Mouse (Mus musculus) liver, embryonic 16.5 days (tissue): ENCODE results near the gene Prrt1. TPM values are rescaled to one million over a fixed set of nuclear protein-coding genes. Genes with fewer than 3 reads are reported as not detected.

ENCODE experiments used
- ATAC-seq: fragments of 200-750 bp; cut with Nextera tagmentation; 2 replicates; pipeline ENCODE4 v1.8.0; 2017; ENCODE audit warnings: low read depth, mild to moderate bottlenecking, moderate number of reproducible peaks, moderate library complexity
- H3K27ac ChIP-seq: fragments of 300-500 bp; sonication (generic); 2 replicates; pipeline ENCODE4 v1.5.1; 2014; ENCODE audit warnings: mild to moderate bottlenecking, low read length
- H3K27me3 ChIP-seq: fragments of 300-500 bp; sonication (generic); 2 replicates; pipeline ENCODE4 v1.6.1; 2014; ENCODE audit warnings: low read depth, low read length, mixed read lengths; ENCODE audit not compliant: control insufficient read depth, insufficient read depth
- H3K36me3 ChIP-seq: fragments of 300-500 bp; sonication (generic); 2 replicates; pipeline ENCODE4 v1.6.1; 2014; ENCODE audit warnings: mild to moderate bottlenecking; ENCODE audit not compliant: control insufficient read depth, insufficient read depth
- H3K4me1 ChIP-seq: fragments of 300-500 bp; sonication (generic); 2 replicates; pipeline ENCODE4 v1.6.1; 2014; ENCODE audit warnings: low read depth, low read length, mixed read lengths; ENCODE audit not compliant: control insufficient read depth
- H3K4me2 ChIP-seq: fragments of 300-500 bp; sonication (generic); 2 replicates; pipeline ENCODE4 v1.6.1; 2014; ENCODE audit warnings: low read depth, low read length, mixed read lengths
- H3K4me3 ChIP-seq: fragments of 300-500 bp; sonication (generic); 2 replicates; pipeline ENCODE4 v1.5.1; 2014; ENCODE audit warnings: low read depth, mild to moderate bottlenecking, low read length
- H3K9ac ChIP-seq: fragments of 300-500 bp; sonication (generic); 2 replicates; pipeline ENCODE4 v1.6.1; 2014; ENCODE audit warnings: low read depth, low read length
- H3K9me3 ChIP-seq: fragments of 300-500 bp; sonication (generic); replicated peaks from 2 replicates; pipeline ENCODE4 v1.6.1; 2016; ENCODE audit warnings: low read length; ENCODE audit not compliant: control insufficient read depth
- WGBS: fragments of 180-500 bp; shearing (Covaris S2); extraction: QIAGEN DNeasy Blood & Tissue Kit; methylation state at CpG from one replicate; pipeline ENCODE4 v1.1.7; 2014; ENCODE audit not compliant: insufficient replicate concordance; 5-methylcytosine and 5-hydroxymethylcytosine counted together
- polyA plus RNA-seq: library from polyadenylated mRNA; unstranded; fragments of >200 nt; fragmentation: Nextera tagmentation; extraction: Ambion mirVana; gene quantifications from 2 replicates; pipeline ENCODE4 v1.2.1, GENCODE M21; 2015

Prrt1 gene
- polyA plus RNA-seq, 1 experiment from 2014 or later, result not detected

DNA sequence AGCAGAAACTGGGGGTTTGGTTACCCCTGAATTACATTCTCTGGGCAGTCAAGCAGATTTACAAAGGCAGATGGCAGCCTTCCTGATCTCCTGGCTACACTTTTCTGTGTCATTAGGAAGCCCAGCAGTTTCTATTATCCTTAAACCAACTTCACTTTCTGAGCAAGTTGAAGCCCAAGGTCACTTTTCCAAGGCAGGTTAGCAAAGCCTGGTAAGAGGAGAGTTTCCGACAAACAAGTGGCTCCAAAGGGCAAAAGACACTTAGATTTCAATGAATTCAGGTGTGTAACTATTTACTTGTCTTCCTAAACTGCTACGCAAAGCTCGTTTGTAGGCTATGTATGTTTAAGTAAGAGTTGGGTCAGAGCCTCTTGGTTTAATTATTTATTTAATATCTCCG lies 14.0 kb downstream of the Prrt1 start:
- WGBS, result 68% methylated on average over 4 of the region's 4 CpGs
- peaks cover 31% of the 10 kb centered on the region for H3K4me1 ChIP-seq
- no peaks in the 10 kb centered on the region for H3K36me3 ChIP-seq
- no peak for ATAC-seq
- H3K27me3 ChIP-seq, result no peaks in the 10 kb centered on the region
- no peak overlapping the region for H3K4me3 ChIP-seq
- no peak overlapping the region for H3K4me2 ChIP-seq
- H3K9ac ChIP-seq, result no peak overlapping the region
- H3K9me3 ChIP-seq, result no peaks in the 10 kb centered on the region
- H3K27ac ChIP-seq, result no peak overlapping the region

DNA sequence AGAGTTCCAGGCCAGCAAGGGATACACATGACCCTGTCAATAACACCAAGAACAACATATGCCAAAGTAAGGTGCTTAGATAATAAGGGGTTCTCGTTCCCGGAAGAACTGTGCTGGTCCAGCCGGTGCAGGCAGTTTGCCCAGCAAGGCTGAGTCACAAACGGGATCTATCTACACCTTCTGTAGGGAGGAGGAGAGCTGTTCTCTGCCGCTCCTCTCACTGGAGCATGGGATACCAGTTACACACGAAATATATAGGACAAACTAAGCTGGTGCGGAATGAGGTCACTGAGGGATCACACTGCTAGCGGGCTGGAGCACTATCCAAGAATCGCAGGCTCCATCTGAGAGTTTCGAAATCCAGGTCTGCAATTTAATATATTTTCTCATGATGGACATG lies 14.6 kb downstream of the Prrt1 start:
- Histone ChIP-seq H3K4me1 (peaks cover 31% of the 10 kb centered on the region), H3K36me3 (no peaks in the 10 kb centered on the region), H3K9me3 (no peaks in the 10 kb centered on the region), H3K4me3 (no peak overlapping the region), H3K27ac (no peak overlapping the region), H3K4me2 (no peak overlapping the region), H3K9ac (no peak overlapping the region), H3K27me3 (no peaks in the 10 kb centered on the region)
- no peak for ATAC-seq
- 72% methylated on average over 10 of the region's 10 CpGs for whole genome bisulfite sequencing

DNA sequence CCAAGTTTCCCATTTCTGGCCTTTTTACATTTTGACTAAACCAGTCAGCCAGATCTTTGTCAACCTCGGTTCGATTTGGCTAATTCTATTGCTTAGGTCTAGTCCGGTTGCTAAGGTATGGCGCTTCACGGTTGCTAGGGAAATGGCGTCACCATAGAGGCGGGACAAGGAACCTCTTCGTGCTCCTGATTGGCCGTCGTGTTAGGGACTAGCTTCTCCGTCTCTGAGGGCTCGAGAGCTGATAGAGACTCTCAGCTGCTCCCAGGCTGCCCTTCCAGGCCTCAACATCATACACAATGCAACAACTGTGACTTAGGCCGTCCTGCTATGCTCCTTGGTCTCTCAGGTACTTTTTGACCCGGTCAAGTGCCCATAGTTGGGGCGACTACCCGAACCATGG lies 15.3 kb downstream of the Prrt1 start, which contains the start of gene Fkbpl:
Fkbpl (plus strand) TSS at position 157 of the 400 bp plus-strand sequence.
- WGBS, result under 1% methylated on average over 16 of the region's 16 CpGs
- Histone ChIP-seq H3K36me3 (no peaks in the 10 kb centered on the region), H3K4me3 (peak within 1 kb of the TSS; percentile 60), H3K27me3 (no peaks in the 10 kb centered on the region), H3K9me3 (no peaks in the 10 kb centered on the region), H3K9ac (peak within 1 kb of the TSS; percentile 59), H3K4me2 (peak within 1 kb of the TSS; percentile 57), H3K4me1 (peaks cover 31% of the 10 kb centered on the region), H3K27ac (peak within 1 kb of the TSS; percentile 51)
- peak; percentile 53 for ATAC-seq

GRCm38 (mm10) chr17:34645256-34645829 lies 16.0 kb downstream of the Prrt1 start:
- Histone ChIP-seq H3K4me1 (peaks cover 31% of the 10 kb centered on the region), H3K4me3 (peak overlapping the region; percentile 60), H3K36me3 (peaks cover under 1% of the 10 kb centered on the region), H3K9me3 (no peaks in the 10 kb centered on the region), H3K4me2 (peak overlapping the region; percentile 57), H3K9ac (peak overlapping the region; percentile 59), H3K27ac (peak overlapping the region; percentile 51; the same call in 1 of the 2 replicates), H3K27me3 (no peaks in the 10 kb centered on the region)
- ATAC-seq, result no peak
- 41% methylated on average over 10 of the region's 10 CpGs for WGBS

DNA sequence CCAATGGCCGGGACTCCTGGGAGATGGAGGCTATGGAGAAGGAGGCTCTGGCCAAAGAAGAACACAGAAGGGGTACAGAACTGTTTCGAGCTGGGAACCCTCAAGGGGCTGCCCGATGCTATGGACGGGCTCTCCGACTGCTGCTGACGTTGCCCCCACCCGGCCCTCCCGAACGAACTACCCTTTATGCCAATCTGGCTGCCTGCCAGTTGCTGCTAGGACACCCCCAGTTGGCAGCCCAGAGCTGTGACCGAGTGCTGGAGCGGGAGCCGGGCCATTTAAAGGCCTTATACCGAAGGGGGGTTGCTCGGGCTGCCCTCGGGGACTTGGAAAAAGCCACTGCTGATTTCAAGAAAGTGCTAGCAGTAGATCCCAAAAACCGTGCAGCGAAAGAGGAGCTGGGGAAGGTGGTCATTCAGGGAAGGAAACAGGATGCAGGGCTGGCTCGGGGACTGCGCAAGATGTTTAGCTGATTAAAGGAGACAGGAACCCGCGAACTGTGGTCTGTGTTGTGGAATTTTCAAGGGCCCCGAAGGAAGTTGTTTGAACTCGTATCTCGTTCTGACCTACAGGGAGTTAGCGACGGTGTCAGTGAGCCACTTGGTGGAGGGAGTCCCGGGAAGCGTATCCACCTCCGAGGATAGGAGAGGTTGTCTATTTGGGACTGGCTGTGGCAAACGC lies 16.6 kb downstream of the Prrt1 start:
- ATAC-seq, result no peak
- Histone ChIP-seq H3K4me1 (peaks cover 31% of the 10 kb centered on the region), H3K9me3 (no peaks in the 10 kb centered on the region), H3K4me3 (peak overlapping the region; percentile 95), H3K36me3 (peaks cover 4% of the 10 kb centered on the region), H3K9ac (no peak overlapping the region), H3K27me3 (no peaks in the 10 kb centered on the region), H3K27ac (no peak overlapping the region), H3K4me2 (peak overlapping the region; percentile 45; the same call in 1 of the 2 replicates)
- whole genome bisulfite sequencing, result 61% methylated on average over 30 of the region's 30 CpGs

- peak within 1 kb of the TSS; percentile 68 for H3K27ac ChIP-seq
- no peaks in the 10 kb centered on the region for H3K9me3 ChIP-seq
- peak within 1 kb of the TSS; percentile 84 for H3K9ac ChIP-seq
- peak; percentile 97 for ATAC-seq
- no peaks in the 10 kb centered on the region for H3K27me3 ChIP-seq
- peaks cover 6% of the 10 kb centered on the region for H3K36me3 ChIP-seq
- WGBS, result under 1% methylated on average over 65 of the region's 66 CpGs
- peak within 1 kb of the TSS; percentile 87 for H3K4me2 ChIP-seq
- peaks cover 31% of the 10 kb centered on the region for H3K4me1 ChIP-seq
- peak within 1 kb of the TSS; percentile 95 for H3K4me3 ChIP-seq
Observed at GRCm38 (mm10) chr17:34646906-34647787, 17.8 kb downstream of the Prrt1 start, which contains the start of gene Atf6b. Gene Atf6b (plus strand): TSS chr17:34647146.

- Histone ChIP-seq H3K27ac (no peak overlapping the region), H3K4me1 (peaks cover 31% of the 10 kb centered on the region), H3K4me3 (no peak overlapping the region), H3K9ac (no peak overlapping the region), H3K4me2 (0 out of 2 replicates have a peak overlapping the region, but pooled peaks have one; percentile 87), H3K27me3 (no peaks in the 10 kb centered on the region), H3K36me3 (peaks cover 6% of the 10 kb centered on the region), H3K9me3 (no peaks in the 10 kb centered on the region)
- ATAC-seq, result no peak
- WGBS, result 79% methylated on average over 16 of the region's 16 CpGs
Observed at GRCm38 (mm10) chr17:34648141-34648890, 19.0 kb downstream of the Prrt1 start.

- Histone ChIP-seq H3K9ac (no peak overlapping the region), H3K4me3 (no peak overlapping the region), H3K27me3 (no peaks in the 10 kb centered on the region), H3K36me3 (peaks cover 6% of the 10 kb centered on the region), H3K4me1 (peaks cover 26% of the 10 kb centered on the region), H3K27ac (no peak overlapping the region), H3K9me3 (no peaks in the 10 kb centered on the region), H3K4me2 (no peak overlapping the region)
- 75% methylated on average over 18 of the region's 18 CpGs for WGBS
- ATAC-seq, result no peak
Observed at GRCm38 (mm10) chr17:34649106-34649864, 20.0 kb downstream of the Prrt1 start.
